Mouse (Mus musculus) T-cell, adult 66 days (primary cell): Measurements from ENCODE around the gene Emc8. TPM values are rescaled to one million over a fixed set of nuclear protein-coding genes. Genes with fewer than 3 reads are reported as not detected.

Experiments
- total RNA-seq, 2 experiments: library from RNA; stranded (reverse); gene quantifications; 3 replicates in 1 of 2; 4 replicates in 1 of 2; pipeline ENCODE4 v1.2.4; 2023

Gene Emc8
- total RNA-seq = 10 to 100 TPM; 29.5 to 31.3 TPM

DNA sequence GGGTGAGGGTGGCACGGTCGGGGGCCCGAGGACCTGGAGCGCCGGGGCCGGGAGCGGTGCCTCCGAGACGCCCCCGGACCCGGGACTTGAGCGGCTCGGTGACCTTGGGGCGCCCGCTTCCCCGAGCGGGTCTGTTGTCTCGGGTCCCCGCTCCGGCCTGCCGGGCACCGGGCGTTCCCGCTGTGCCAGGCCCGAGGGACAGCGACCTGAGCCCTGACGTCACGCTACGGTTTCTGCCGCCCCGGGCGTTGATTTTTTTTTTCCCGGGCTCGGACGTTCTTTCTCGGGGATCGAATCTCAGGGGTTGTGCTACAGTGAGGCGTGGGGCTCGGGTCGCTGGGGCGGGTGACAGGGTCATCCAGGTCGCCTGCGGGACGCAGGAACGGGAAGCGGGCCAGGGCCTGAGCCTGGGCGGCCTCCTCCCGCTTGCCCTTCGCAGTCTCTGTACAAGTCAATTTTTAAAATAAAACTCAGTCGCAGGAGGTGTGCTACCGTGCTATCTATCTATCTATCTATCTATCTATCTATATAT, at the start of gene Emc8:
Emc8 (minus strand) TSS at position 200 of the 532 bp plus-strand sequence.

GRCm38 (mm10) chr8:120667561-120668373, 606 bp downstream of the Emc8 start, which contains the start of the genes Gm27021 and Cox4i1:
Gene Gm27021, minus strand, starts transcription at chr8:120668079.
Gene Cox4i1, plus strand, starts transcription at chr8:120668222.

GRCm38 (mm10) chr8:120647532-120647931, 20.8 kb downstream of the Emc8 start, which contains the start of gene 1190005I06Rik:
Gene 1190005I06Rik, minus strand, starts transcription at chr8:120647632.

Other genes with a start within 250 kb of the Emc8 start
- 1 to 10 TPM; 3.2 to 6.7 TPM for gene Gins2, start 79.3 kb downstream of the Emc8 start, total RNA-seq
- gene 1190005I06Rik, start 20.9 kb downstream of the Emc8 start, total RNA-seq = not detected
- not detected for gene Gm27021, start 494 bp downstream of the Emc8 start, total RNA-seq
- gene Cox4i1, start 351 bp downstream of the Emc8 start, total RNA-seq = 100 to 1,000 TPM; 422 to 452 TPM
- 10 to 100 TPM; 12.6 to 27.7 TPM for gene Irf8, start 67.8 kb upstream of the Emc8 start, total RNA-seq